Mouse (Mus musculus) embryonic facial prominence, embryonic 15.5 days (tissue): ENCODE data around the gene Ltbp2. TPM values are rescaled to one million over a fixed set of nuclear protein-coding genes. Genes with fewer than 3 reads are reported as not detected.

Experiments
- ATAC-seq: fragments of 200-750 bp; cut with Nextera tagmentation; 2 replicates; pipeline ENCODE4 v1.8.0; 2017; ENCODE audit warnings: low read depth, moderate TSS enrichment; ENCODE audit not compliant: insufficient number of reproducible peaks, low FRiP score, low TSS enrichment
- H3K27ac ChIP-seq: fragments of 300-500 bp; sonication (generic); replicated peaks from 2 replicates; pipeline ENCODE4 v1.5.1; 2015; ENCODE audit warnings: mild to moderate bottlenecking, inconsistent platforms
- H3K27me3 ChIP-seq: fragments of 300-500 bp; sonication (generic); 2 replicates; pipeline ENCODE4 v1.6.1; 2015; ENCODE audit warnings: inconsistent platforms
- H3K36me3 ChIP-seq: fragments of 300-500 bp; sonication (generic); 2 replicates; pipeline ENCODE4 v1.6.1; 2015; ENCODE audit warnings: mild to moderate bottlenecking, inconsistent platforms
- H3K4me1 ChIP-seq: fragments of 300-500 bp; sonication (generic); 2 replicates; pipeline ENCODE4 v1.6.1; 2015; ENCODE audit warnings: inconsistent platforms
- H3K4me2 ChIP-seq: fragments of 300-500 bp; sonication (generic); replicated peaks from 2 replicates; pipeline ENCODE4 v1.6.1; 2015; ENCODE audit warnings: mild to moderate bottlenecking, inconsistent platforms
- H3K4me3 ChIP-seq: fragments of 300-500 bp; sonication (generic); replicated peaks from 2 replicates; pipeline ENCODE4 v1.5.1; 2015; ENCODE audit warnings: mild to moderate bottlenecking, inconsistent platforms
- H3K9ac ChIP-seq: fragments of 300-500 bp; sonication (generic); 2 replicates; pipeline ENCODE4 v1.6.1; 2015; ENCODE audit warnings: inconsistent platforms
- H3K9me3 ChIP-seq: fragments of 300-500 bp; sonication (generic); replicated peaks from 2 replicates; pipeline ENCODE4 v1.6.1; 2016; ENCODE audit warnings: inconsistent platforms
- WGBS: fragments of 180-500 bp; shearing (Covaris S2); methylation state at CpG from one replicate; pipeline ENCODE4 v1.1.7; 2015; 5-methylcytosine and 5-hydroxymethylcytosine counted together
- polyA plus RNA-seq: library from polyadenylated mRNA; unstranded; fragments of >200 nt; fragmentation: Nextera tagmentation; extraction: Ambion mirVana; gene quantifications from 2 replicates; pipeline ENCODE4 v1.2.1, GENCODE M21; 2015

Ltbp2 gene
- polyA plus RNA-seq, 1 experiment from 2014 or later, result 11.9 TPM

DNA sequence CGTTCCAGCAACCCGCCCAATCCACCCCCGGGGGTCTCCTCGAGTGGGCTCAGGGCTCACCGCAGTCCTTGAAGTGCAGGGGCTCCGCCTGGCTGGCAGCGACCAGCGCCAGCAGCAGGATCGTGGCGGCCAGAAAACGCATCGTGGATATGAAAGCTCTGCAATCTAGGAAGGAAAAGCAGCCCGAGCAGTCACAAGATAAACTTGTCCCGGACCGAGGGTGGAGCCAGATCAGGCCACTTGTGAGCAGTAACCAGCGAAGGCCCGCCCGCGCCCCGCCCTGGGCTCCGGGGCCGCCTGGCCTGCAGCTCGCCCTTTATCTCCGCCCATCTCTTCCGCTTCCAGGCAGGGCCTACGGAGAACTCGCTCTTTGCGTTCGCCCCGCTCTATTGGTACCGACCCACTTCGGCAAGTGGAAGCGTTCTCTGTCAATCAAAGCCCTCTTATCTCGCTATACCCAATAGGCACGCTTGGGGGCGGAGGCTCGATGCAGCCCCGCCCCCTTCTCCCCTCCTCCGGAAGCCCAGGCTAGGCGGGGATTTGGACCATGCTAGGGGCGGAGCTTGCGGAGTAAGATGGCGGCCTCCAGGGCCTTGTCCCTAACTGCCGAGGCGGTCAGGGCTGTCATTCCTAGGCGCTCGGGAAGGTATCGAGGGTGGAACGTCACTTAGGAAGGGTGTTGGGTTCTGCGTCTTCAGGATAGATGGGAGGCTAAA, 103.4 kb downstream of the Ltbp2 start, which contains the start of the genes Npc2 and Isca2:
Npc2 (minus strand) TSS at position 427 of the 716 bp plus-strand sequence.
Isca2 (plus strand) TSS at position 526 of the 716 bp plus-strand sequence.
- H3K9ac ChIP-seq, result peak within 1 kb of the TSS; percentile 75
- H3K9me3 ChIP-seq, result no peaks in the 10 kb centered on the region
- peaks cover 26% of the 10 kb centered on the region for H3K4me1 ChIP-seq
- H3K27me3 ChIP-seq, result no peaks in the 10 kb centered on the region
- under 1% methylated on average over 50 of the region's 50 CpGs for WGBS
- H3K36me3 ChIP-seq, result no peaks in the 10 kb centered on the region; the same call in 1 of the 2 replicates
- peak within 1 kb of the TSS; percentile 79 for H3K4me3 ChIP-seq
- peak within 1 kb of the TSS; percentile 95 for H3K27ac ChIP-seq
- peak; percentile 99 for ATAC-seq
- peak within 1 kb of the TSS; percentile 85 for H3K4me2 ChIP-seq

DNA sequence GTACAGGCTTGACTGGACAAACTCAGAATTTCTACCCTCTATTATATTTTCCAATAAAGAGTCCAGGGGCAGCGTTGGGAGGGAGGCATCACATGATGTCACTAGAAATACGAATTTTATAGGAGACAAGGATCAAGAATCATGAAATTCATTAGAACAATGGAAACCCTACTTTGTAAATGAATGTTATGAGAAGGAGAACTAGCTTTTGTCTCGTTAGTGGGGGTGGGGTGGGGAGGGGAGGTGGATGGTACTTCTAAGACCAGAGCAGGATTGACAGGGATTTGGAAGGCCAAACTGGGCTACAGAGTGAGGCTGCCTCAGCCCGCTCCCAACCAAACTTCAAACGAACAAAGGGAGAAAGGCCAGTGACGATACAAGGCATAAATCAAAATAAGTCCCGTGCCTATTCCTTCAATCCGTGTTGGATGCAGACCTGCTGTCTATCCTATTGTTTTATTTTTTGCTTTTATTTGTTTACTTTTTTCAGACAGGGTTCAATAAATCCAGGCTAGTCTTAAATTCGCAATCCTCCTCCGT, 104.3 kb downstream of the Ltbp2 start:
- Histone ChIP-seq H3K36me3 (no peaks in the 10 kb centered on the region; the same call in 1 of the 2 replicates), H3K4me1 (peaks cover 26% of the 10 kb centered on the region), H3K4me2 (peak overlapping the region; percentile 85), H3K9ac (peak overlapping the region; percentile 75), H3K27ac (peak overlapping the region; percentile 95), H3K9me3 (no peaks in the 10 kb centered on the region), H3K4me3 (peak overlapping the region; percentile 79), H3K27me3 (no peaks in the 10 kb centered on the region)
- WGBS, result 2% methylated on average over 10 of the region's 10 CpGs
- no peak for ATAC-seq

DNA sequence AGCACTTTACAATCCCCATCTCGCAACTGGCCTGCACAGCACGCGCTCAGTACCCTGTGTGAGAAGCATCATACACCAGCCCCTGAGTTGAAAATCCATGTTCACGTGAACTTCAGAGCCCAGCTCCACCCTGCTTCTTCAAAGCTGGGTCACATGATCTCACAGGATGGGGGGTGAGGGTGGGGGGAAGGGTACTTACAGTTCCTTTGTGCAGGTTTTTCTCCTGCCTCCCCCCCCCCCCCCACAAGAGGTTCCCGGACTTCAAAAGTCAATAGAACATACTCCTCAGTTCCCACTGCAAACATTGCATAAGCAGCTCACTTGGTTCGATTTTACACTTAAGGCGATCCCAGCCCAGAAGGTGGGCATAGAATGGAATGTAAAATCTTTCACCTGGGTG, 106.7 kb downstream of the Ltbp2 start:
- Histone ChIP-seq H3K36me3 (peaks cover 6% of the 10 kb centered on the region; the same call in 1 of the 2 replicates), H3K9me3 (no peaks in the 10 kb centered on the region), H3K27ac (no peak overlapping the region), H3K27me3 (no peaks in the 10 kb centered on the region), H3K4me2 (no peak overlapping the region), H3K9ac (no peak overlapping the region), H3K4me3 (no peak overlapping the region), H3K4me1 (peaks cover 30% of the 10 kb centered on the region)
- no peak for ATAC-seq
- 83% methylated on average over 7 of the region's 7 CpGs for WGBS

DNA sequence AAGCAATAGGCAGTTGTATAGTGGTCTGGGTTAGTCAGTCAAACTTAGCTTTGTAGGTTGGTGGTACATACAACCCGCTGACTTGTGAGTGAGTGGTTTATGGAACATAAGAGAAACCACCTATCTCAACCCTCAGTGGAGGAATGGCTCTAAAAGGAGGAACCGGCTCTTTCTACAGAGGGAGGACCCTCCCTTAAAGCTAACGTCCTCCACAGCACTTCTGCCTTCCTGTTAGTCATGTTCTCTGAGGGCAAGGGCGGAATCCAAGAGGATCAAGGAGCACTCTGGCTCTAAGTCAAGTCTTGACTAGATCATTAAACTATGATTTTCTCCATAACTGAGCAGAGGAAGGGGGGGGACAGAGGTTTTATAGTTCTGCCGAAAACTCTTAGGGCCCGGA, 108.8 kb downstream of the Ltbp2 start:
- no peak overlapping the region for H3K4me3 ChIP-seq
- H3K9me3 ChIP-seq, result no peaks in the 10 kb centered on the region
- H3K27ac ChIP-seq, result no peak overlapping the region
- no peak overlapping the region for H3K4me2 ChIP-seq
- peaks cover 19% of the 10 kb centered on the region for H3K36me3 ChIP-seq
- WGBS, result 81% methylated on average over 6 of the region's 6 CpGs
- ATAC-seq, result no peak
- H3K4me1 ChIP-seq, result peaks cover 20% of the 10 kb centered on the region
- no peak overlapping the region for H3K9ac ChIP-seq
- no peaks in the 10 kb centered on the region for H3K27me3 ChIP-seq

DNA sequence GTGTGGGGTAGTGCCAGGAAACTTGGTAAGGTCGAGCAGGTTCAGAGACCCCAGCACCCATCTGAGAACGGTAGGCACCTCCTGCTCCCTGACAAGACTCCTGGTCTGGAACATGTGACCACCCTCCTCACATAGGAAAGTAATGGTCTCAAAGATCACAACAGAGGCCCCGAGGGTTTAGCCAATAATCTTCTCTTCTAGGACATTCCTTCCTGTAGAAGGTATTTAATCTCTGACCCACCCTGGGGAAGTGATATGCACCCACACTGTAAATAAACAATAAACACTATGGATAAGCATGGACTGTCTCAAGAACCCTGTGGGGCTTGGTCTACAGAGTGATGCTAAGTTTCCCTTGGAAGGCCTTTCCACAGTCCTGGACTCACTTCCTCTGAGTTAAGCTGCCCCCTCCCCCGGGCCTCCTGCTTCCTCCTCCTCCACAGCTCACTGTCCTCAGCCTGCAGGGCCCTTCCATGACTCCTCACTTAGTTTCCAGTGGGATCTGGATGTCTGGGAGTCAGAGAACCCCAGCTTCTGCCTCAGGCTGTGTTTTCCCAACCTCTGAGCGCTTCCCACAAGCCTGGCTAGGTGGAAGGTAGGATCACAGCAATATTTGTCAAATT, 110.1 kb downstream of the Ltbp2 start:
- Histone ChIP-seq H3K4me3 (no peak overlapping the region), H3K4me2 (no peak overlapping the region), H3K36me3 (peaks cover 20% of the 10 kb centered on the region), H3K27me3 (no peaks in the 10 kb centered on the region), H3K9ac (no peak overlapping the region), H3K27ac (no peak overlapping the region), H3K9me3 (no peaks in the 10 kb centered on the region), H3K4me1 (peaks cover 13% of the 10 kb centered on the region; the same call in 1 of the 2 replicates)
- 70% methylated on average over 5 of the region's 5 CpGs for WGBS
- no peak for ATAC-seq

DNA sequence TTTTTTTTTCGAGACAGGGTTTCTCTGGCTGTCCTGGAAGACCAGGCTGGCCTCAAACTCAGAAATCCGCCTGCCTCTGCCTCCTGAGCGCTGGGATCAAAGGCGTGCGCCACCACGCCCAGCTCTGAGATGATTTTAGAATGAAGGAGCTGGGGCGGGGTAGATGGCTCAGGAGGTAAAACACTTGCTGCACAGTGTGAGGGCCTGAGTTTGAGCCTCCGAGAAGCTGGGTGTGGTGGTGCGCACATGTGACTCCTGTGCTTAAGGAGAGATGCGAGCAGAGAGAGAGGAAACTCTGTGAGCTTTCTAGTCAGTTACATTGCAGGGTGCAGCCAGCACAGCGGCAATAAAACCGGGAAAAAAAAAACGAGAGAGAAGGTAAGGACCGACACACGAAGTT, 110.8 kb downstream of the Ltbp2 start:
- 89% methylated on average over 15 of the region's 15 CpGs for WGBS
- ATAC-seq, result no peak
- Histone ChIP-seq H3K9me3 (no peaks in the 10 kb centered on the region), H3K4me2 (no peak overlapping the region), H3K36me3 (peaks cover 27% of the 10 kb centered on the region), H3K27me3 (no peaks in the 10 kb centered on the region), H3K9ac (no peak overlapping the region), H3K4me1 (0 out of 2 replicates have a peak, but pooled peaks cover 9% of the 10 kb centered on the region), H3K27ac (no peak overlapping the region), H3K4me3 (no peak overlapping the region)

DNA sequence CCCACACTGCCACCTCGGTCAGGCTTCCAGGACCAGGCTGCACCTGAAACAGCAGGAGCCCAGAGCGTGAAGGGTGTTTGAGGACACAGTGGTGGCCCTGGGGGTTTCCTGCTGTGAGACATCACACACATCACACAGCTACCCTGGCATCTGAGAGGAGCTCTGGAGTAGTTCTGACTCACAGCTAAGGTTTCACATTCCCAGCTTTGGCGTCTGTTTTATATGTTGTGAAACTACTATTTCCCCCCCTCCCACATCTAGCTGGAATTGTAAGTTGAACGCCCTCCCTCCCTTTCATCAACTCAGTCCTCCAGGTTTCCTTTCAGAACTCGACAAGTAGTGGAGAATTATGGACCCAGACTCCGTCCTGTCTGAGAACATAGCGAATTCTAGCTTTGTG, 111.6 kb downstream of the Ltbp2 start:
- peaks cover 34% of the 10 kb centered on the region for H3K36me3 ChIP-seq
- ATAC-seq, result no peak
- WGBS, result 87% methylated on average over 7 of the region's 7 CpGs

DNA sequence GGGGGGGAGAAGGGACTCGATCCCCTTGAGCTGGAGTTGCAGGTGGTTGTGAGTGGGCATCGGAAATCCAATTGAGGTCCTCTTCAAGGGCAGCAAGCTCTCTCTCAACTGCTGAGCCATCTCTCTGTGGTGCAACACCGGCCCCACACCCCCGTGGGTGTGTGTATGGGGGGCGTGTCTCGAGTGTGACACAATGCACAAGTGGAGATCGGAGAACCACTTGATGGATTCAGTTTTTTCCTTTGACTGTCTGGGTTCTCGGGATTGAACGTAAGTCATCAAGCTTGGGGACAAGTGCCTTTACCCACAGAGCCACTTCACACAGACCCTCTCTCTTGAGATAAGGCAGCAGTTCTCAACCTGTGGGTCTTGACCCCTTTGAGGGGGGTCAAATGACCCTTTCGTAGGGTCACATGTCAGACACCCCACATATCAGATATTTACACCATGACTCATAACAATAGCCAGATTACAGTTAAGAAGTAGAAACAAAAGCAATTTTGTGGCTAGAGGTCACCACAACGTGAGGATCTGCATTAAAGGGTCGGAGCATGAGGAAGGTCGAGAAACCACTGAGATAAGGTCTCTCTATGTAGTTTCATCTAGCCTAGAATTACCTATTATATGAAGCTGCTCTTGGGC, 112.6 kb downstream of the Ltbp2 start:
- Histone ChIP-seq H3K36me3 (peaks cover 44% of the 10 kb centered on the region), H3K4me1 (0 out of 2 replicates have a peak, but pooled peaks cover 5% of the 10 kb centered on the region), H3K4me3 (no peak overlapping the region), H3K9me3 (no peaks in the 10 kb centered on the region), H3K27me3 (no peaks in the 10 kb centered on the region), H3K4me2 (no peak overlapping the region), H3K27ac (no peak overlapping the region), H3K9ac (no peak overlapping the region)
- 88% methylated on average over 13 of the region's 13 CpGs for WGBS
- ATAC-seq, result no peak

More for the DNA sequence above, 111.6 kb downstream of the Ltbp2 start:
- no peaks in the 10 kb centered on the region for H3K9me3 ChIP-seq
- 0 out of 2 replicates have a peak, but pooled peaks cover 5% of the 10 kb centered on the region for H3K4me1 ChIP-seq
- no peak overlapping the region for H3K4me2 ChIP-seq
- H3K27me3 ChIP-seq, result no peaks in the 10 kb centered on the region
- no peak overlapping the region for H3K9ac ChIP-seq
- no peak overlapping the region for H3K27ac ChIP-seq
- H3K4me3 ChIP-seq, result no peak overlapping the region

DNA sequence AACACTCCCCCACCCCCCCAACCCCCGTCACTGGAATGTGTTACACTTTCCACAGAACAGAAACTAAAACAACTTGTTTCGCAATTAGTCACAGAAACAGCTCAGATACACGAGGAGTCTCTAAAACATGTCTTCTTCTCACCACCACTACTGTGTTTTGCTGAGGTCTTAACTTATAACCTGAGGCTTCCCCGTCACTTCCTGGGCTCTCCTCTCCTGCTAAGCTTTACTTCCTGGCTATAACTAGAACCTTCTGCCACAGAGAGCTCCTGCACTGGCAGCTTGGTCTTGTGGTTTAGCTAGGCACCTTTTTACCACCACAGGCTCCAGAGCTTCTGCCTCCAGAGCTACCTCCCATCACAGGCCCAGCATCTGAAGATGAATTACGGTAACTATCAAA, 113.8 kb downstream of the Ltbp2 start:
- ATAC-seq, result no peak
- no peak overlapping the region for H3K4me3 ChIP-seq
- no peaks in the 10 kb centered on the region for H3K9me3 ChIP-seq
- H3K9ac ChIP-seq, result no peak overlapping the region
- 71% methylated on average over 5 of the region's 5 CpGs for WGBS
- H3K27ac ChIP-seq, result 0 out of 2 replicates have a peak overlapping the region, but pooled peaks have one; percentile 17
- peaks cover 55% of the 10 kb centered on the region for H3K36me3 ChIP-seq
- no peaks in the 10 kb centered on the region for H3K27me3 ChIP-seq
- 0 out of 2 replicates have a peak, but pooled peaks cover 5% of the 10 kb centered on the region for H3K4me1 ChIP-seq
- no peak overlapping the region for H3K4me2 ChIP-seq

DNA sequence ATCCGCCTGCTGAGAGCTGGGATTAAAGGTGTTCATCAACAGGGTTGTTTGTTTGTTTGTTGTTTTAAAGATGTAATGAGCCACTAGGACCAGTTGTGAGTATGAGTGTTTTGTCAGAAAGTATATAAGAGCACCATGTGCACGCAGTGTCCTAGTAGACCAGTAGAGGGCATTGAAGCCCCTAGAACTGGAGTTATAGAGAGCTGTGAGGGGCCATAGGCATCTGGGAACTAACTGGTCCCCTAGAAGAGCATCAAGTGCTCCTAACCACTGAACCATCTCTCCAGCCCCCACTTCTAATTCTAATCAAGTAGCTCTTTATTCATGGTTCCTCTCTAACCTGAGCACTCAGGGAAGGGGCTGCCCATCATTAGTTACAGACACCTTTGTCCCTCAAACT, 117.3 kb downstream of the Ltbp2 start:
- 82% methylated on average over 2 of the region's 2 CpGs for WGBS
- peaks cover 59% of the 10 kb centered on the region for H3K36me3 ChIP-seq
- ATAC-seq, result no peak
- no peak overlapping the region for H3K4me3 ChIP-seq
- H3K4me2 ChIP-seq, result no peak overlapping the region
- no peak overlapping the region for H3K27ac ChIP-seq
- no peaks in the 10 kb centered on the region for H3K27me3 ChIP-seq
- no peak overlapping the region for H3K9ac ChIP-seq
- H3K4me1 ChIP-seq, result no peaks in the 10 kb centered on the region
- no peaks in the 10 kb centered on the region for H3K9me3 ChIP-seq

DNA sequence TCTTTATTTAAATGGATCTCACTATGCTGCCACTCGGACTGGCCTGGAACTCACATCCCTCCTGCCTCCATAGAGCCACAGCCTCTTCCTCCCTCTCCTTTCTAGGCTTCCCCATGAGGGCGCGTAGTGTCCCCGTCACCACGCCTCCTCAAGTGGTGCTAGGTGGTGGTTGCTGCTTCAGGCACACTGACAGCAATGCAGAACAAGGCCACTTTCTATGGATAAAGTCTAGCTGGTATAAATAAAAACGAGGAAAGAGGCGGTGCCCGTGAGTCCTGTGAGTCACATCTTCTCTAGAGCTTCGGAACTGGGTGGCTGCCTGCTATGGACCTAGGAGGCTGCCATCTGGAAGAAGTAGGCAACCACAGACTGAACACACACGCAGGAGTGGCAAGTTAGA, 120.3 kb downstream of the Ltbp2 start:
- peaks cover 48% of the 10 kb centered on the region for H3K36me3 ChIP-seq
- 90% methylated on average over 10 of the region's 10 CpGs for WGBS

More for the DNA sequence above, 120.3 kb downstream of the Ltbp2 start:
- Histone ChIP-seq H3K27me3 (no peaks in the 10 kb centered on the region), H3K4me2 (no peak overlapping the region), H3K9me3 (no peaks in the 10 kb centered on the region), H3K9ac (no peak overlapping the region), H3K4me3 (no peak overlapping the region), H3K27ac (no peak overlapping the region), H3K4me1 (no peaks in the 10 kb centered on the region)
- no peak for ATAC-seq
